Mouse (Mus musculus) urinary bladder, postnatal 10 days (tissue): ENCODE measurements at regions not wholly inside any gene's neighbourhood (a gene's known extent, or its start where the extent isn't known, plus 50 kb on each side); places are given as distances from the start of the nearest gene placed in this dataset.

Source experiments
- DNase-seq: peaks from one replicate; pipeline ENCODE4 v3.0.0; 2022; ENCODE audit warnings: low spot score

- DNase-seq = no peak
These were observed 197.1 kb upstream of the Arrdc4 start for GRCm38 (mm10) chr7:68945886-68946863.

DNA sequence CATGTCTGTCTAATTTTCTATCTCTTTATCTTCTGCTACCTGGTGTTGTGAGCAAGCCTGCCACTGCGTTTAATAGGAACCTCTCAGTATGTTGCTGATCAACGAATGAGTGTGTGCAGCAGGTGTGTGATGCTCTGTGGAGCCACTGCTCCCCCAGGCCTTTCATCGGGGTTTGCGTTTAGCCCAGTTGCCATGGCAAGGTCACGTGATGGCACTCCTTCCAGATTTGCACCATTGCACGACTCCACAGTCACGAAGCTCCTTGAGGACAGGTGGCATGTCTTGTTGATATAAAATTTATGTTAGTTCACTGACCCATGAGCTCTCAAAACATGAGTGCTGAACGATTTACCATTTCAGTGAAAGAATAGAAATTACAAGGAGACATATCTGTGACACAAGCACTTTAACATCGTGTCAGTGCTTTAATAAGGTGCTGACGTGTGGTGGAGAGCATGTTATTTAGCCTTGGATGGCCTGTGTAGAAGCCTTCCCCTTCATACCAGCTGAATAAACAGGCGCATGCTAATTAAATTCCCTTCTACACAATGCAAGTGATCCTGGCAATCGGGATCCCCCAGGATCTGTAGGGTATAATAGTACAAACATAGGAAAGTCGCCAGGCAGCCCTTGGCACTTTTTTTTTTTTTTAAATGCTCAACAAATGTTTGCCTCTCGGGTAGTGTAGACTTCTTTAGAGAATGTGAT lies 181.7 kb upstream of the Arrdc4 start:
- no peak for DNase-seq

DNA sequence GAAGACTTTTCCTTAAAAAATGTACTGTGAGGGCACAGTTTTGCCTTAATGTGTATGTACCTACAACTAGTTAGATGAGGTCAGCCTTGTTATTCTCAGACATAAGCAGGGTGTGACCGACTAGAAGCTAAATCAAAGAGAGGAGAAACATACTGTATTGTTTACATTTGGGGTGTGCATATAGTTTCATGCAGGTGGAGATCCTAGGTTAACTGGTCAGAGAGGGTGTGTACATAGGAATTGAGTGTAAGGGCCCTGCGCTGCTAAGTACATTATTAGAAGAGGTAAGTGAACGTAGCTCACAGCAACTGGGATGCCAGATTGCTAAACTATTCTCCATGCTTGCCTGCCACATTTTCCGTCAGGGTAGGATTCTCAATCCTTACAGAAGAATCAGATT lies 180.6 kb upstream of the Arrdc4 start:
- DNase-seq = no peak

DNA sequence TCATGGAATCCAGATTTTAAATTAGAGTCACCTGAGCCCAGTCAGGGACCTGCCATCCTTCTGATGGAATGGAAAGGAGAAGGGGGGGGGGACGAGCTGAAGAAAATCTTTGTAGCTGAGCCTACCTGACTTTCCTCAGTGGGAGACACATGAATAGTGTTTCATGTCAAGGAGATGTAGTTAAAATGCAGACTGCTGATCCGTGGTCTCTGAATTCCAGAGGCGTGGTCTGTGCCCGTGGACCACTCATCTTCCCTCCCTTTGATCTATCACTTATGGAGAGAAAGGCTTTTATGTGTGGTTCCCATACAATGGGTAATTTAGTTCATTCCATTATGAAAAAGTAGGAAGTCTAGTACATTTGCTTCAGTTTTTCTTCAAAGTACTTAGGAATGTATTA lies 176.6 kb upstream of the Arrdc4 start:
- DNase-seq = no peak

DNA sequence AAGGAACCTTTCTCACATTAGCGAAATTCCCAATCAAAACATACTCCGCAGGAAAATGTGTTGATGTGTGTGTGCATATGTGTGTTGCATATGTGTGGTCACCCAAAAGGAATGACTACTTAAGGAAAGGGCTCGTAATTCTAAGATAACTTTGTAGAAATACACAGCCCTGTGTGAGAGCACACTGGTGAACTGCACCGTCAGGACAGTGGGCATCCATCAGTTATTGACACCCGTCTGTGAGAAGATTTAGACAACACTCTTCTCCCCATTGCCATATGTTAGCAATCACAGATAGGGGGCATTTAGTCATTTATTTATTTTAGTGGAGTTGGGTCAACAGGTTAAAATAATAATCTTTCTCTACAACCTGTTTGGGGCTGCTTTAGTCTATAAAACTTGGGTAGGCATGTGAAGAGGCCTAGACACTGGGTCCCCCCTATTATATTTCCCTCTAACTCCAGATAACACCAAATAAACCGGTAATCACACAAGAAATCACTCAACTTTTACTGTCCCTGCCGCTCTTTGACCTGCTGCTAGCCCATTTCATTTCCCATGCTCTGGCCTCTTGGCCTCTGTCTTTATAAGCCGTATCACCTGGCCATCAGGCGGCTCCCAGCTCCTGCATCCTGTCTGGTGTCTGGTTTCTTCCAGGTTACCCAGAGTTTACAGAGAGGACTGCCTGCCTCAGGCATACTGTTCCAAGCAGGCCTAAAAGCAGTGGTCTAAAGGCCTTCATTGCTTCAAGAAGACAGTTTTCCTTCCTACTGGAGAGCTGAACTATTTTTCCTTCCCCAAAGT lies 169.8 kb upstream of the Arrdc4 start:
- no peak for DNase-seq

DNA sequence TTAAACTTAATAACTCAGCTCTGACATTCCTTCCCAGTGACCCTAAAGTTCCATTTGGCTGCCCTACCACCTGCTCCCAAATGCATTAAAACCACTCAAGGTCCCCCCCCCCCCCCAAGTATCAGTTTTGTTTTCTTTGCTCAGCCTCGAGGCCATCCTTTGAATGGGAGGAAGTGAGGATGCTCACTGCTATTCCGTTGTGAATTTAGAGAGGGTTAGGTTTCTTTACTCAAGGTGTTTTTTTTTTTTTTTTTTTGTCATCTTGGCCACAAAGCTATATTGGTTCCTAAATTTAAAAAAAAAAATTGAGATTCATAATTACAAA lies 168.8 kb upstream of the Arrdc4 start:
- no peak for DNase-seq

DNA sequence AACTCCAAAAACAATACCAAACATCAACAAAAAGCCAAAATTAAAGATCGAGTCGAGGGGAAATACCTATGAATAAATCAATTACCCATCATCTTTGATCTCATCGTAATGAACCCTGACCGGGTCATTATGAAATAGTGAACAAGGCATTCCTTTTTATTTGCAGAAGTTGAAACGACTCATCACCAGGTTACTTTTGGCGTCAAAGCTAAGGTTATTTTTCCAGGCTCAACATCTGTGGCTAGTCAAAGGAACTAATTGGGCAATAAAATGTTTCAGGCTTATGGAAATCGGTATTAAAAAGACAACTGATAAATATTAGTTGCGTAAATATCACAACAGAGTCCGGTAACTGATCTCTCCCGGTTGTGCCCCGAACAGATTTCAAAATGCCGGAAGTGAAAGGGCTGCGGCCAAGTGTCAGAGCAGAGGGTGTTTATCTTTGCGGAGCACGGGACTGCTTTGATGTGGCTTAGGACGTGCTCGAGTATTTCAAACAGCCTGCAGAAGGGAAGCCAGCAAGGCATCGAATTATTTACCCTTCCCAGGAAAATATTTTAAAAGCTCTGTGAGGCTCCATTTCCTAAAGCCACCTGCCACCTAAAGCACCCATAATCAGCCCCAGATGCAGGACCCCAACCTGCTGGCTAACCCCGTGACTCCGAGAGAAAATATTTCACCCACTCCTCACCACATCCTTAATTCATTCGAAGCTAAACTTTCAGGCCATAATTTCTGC lies 168.3 kb upstream of the Arrdc4 start:
- no peak for DNase-seq

- no peak for DNase-seq
These were observed 166.9 kb upstream of the Arrdc4 start for GRCm38 (mm10) chr7:68915976-68916375.

DNA sequence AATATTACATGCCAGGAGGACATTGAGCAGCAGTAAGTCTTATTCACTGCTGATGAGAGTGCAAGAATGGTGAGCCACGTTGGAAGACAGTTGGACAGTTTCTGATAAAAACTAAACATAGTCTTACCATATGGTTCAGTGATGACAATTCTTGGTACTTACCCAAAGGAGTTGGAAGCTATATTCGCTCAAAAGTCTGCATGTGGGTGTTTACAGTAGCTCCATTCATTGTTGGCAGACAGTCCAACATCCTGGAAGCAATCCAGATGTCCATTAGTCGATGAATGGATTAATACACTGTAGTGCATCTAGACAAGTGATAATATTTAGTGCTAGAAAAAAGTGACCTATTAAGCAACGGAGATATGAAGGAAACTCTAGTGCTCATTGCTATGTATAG lies 165.3 kb upstream of the Arrdc4 start:
- no peak for DNase-seq

DNA sequence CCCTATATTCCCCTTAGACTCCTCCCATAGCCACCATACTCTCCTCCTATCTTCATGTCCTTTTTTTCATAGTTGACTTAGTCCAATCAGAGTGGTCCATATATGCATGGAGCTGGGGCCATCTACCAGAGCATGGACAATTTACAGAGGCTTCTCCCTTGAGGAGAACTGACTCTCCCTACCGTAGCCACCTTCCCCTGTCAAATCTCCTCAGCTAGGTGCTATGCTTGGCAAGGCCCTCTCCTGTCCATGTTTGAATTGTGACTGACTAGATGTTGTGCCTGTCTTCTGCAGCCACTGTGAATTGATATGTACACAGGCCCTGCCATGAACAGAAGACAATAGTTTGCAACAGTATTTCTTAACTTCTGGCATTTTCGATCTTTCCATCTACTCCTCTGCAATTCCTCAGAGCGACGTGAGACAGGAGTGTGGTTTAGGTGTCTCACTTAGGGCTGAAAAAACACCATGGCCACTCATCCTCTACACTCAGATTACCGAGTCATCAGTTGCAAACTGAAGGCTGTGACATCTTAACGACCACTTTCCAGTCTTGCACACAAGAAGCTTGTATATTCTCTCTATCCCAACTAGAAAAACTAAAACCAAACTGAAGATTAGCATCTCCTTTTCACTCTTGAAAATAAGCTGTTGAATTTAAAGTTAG lies 163.1 kb upstream of the Arrdc4 start:
- no peak for DNase-seq

- no peak for DNase-seq
These were observed 162.5 kb upstream of the Arrdc4 start for GRCm38 (mm10) chr7:68911562-68911961.

DNA sequence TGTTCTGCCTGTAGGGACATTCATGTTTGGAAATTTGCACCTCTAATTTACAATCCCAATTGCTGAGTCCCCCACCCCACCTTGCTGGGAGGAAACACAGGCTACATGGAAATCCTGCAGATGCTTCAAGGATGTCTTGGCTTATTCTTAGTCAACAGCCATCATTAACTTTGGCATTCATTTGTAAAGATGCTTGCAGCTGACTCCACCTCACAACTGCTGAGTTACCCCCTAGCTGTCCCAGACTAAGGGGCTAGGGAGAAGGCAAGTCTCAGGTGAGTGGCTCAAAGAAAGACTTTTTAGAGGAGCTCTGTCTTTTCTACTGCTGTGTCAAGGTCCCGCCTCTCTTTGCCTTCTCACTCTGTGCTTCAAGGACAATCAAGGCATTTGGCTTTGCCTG lies 160.7 kb upstream of the Arrdc4 start:
- DNase-seq = no peak

- DNase-seq = no peak
These were observed 159.4 kb upstream of the Arrdc4 start for GRCm38 (mm10) chr7:68908401-68908834.

DNA sequence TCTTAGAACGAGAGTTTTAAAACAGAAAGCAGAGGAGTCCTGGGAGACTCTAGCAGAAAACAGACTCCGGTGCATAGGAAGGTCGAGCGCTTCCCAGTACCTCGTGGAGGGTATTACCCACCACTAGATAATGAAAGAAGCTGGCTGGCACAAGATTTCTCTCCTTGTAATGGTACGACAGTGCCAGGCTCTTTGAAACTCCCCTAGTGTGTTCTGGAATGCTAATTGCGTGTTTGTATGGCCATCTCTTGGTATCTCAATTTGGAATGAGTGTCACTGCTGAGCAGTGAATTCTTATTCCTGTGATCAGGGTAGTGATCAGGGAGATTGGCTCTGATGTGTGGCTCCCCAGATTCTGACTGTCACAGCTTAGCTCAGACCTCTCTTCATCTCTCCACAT lies 158.8 kb upstream of the Arrdc4 start:
- DNase-seq = no peak

DNA sequence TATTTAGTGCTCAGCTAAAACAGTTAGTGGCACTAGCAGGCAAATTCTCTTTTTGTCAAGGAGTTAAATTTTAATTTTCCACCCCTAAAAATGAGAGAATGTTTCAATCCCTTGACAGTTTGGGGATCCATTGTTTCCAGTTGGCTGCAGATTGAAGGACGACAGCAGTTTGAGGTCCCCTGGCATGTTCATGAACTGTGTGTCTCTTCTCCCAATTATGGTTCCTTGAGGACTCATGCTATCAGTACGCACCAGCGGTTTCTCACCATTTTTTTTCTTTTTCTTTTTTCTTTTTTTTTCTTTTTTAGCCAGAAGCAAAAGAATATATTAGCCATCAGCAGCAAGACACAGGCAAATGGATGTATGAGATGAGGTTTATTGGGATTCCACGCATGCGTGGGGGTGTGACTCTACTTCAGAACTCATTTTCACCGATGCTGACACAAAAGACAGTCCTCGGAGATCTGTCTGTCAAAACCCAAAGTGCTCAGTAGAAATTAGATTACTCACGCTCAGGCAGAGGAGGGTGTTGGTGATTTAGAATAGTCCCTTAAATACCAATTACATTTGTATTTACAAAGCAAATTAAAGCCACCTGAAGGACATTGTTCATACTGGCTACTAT lies 157.8 kb upstream of the Arrdc4 start:
- DNase-seq = no peak

GRCm38 (mm10) chr7:68905793-68906192 lies 156.8 kb upstream of the Arrdc4 start:
- no peak for DNase-seq

DNA sequence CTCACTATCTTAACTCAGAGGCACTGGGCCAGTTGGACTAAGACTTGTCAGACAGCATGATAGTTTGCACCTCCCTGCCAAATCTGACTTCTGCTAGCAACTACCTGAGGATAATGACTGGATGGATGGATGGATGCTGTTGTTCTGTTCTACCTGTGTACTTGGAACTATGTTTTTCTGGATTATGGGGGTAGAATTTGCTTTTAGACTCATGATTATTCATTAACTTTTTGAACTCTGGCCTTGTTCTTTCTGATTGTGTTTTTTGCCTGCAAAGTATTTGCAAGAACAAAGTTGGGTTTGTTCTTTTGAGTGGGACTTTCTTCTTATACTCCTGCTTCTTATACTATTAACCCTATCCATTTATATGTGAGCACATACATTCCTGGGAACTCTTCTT lies 137.1 kb upstream of the Arrdc4 start:
- DNase-seq = no peak

DNA sequence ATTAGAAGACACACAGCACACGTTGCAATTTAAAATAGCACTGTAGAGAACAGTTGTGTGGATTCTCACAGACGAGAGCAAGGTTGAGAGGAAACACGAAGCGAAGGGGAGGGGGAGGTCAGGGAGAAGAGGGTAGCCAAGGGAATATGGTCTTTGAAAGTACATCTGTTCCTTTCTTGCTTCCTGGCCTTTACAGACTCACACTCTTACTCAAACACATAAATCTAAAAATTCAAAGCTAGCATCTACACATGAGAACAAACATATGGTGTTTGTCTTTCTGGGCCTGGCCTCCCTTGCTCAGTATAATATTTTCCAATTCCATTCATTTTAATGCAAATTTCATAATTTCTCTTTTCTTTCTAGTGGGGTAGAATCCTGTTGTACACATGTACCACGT lies 124.0 kb upstream of the Arrdc4 start:
- no peak for DNase-seq

DNA sequence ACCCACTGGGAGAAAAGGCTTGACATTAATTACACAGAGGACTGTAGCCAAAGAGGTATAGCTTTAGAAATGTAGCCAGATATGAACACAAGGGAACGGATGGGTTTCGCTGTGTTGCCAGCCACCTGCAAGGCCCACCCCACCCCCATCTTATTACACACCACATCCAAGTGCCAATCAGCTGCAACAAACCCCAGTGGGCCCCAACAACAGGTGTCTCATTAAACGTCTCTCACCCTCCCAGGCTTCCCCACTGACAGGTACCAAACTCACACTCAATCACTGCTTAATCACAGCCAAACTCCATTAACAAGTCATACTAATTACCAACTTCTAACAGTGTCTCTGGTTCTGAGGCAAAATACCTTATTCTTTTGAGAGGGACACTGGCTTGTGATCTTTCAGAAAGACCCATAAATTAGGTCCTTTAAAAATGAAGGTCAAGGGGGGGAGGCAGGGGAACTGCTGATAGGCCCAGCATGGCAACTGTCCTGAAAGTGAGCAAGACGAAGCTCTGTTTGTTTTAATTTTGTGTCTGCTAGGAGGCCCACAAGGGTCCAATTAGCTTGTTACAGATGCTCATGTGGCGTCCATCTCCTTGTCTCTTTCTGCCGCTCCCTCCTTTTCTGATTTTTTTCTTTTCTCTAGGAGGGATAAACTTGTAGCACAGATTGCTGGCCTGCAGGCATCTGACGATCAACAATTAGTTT lies 115.4 kb upstream of the Arrdc4 start:
- no peak for DNase-seq
